Mouse (Mus musculus) left cerebral cortex, postnatal 14 days (tissue): ENCODE results near the gene Spats2l. TPM values are rescaled to one million over a fixed set of nuclear protein-coding genes. Genes with fewer than 3 reads are reported as not detected.

Source experiments
- DNase-seq, 2 experiments: peaks; one replicate each; pipeline ENCODE4 v3.0.0; 2021 to 2022; ENCODE audit warnings: low spot score in 2 of 2, mixed read lengths in 1 of 2
- intact Hi-C: fragments of 180-260 bp; cut with DNase I; formaldehyde crosslinking; loops from one replicate; pipeline ENCODE4 v1.15.1; 2025
- total RNA-seq, 2 experiments: library from RNA; stranded (reverse); gene quantifications; 2 replicates each; pipeline ENCODE4 v1.2.3; 2021

Spats2l gene
- total RNA-seq, 2 experiments from 2014 or later: 55.1 to 60.1 TPM

GRCm38 (mm10) chr1:57949195-57949594 is 175.2 kb downstream of the Spats2l start:
- intact Hi-C loops: loop anchor here (1.0 to 10.0 kb wide), 2 partner anchors 9 to 174 kb away; partner anchors contain the start of gene Spats2l
- peak; percentile 19 to 24 for DNase-seq

GRCm38 (mm10) chr1:57949716-57950115 is 175.8 kb downstream of the Spats2l start:
- intact Hi-C loops: loop anchor here (1.0 to 10.0 kb wide), 3 partner anchors 9 to 521 kb away; partner anchors contain the start of gene Spats2l
- no peak for DNase-seq

GRCm38 (mm10) chr1:57952509-57952908 is 178.5 kb downstream of the Spats2l start:
- intact Hi-C loops: no loop called here
- no peak for DNase-seq

- intact Hi-C loops: no loop called here
- no peak for DNase-seq
Observed at GRCm38 (mm10) chr1:57953586-57954375, 179.8 kb downstream of the Spats2l start.

GRCm38 (mm10) chr1:57954376-57954765 is 180.4 kb downstream of the Spats2l start:
- no peak for DNase-seq
- intact Hi-C loops: no loop called here

- no peak for DNase-seq
- intact Hi-C loops: no loop called here
Observed at GRCm38 (mm10) chr1:57955774-57956173, 181.8 kb downstream of the Spats2l start.

GRCm38 (mm10) chr1:57969327-57970271 is 195.6 kb downstream of the Spats2l start:
- DNase-seq: peak; percentile 96 to 97
- intact Hi-C loops: loop anchor here (10.0 kb wide), 1 partner anchor 325 kb away; no protein-coding TSS in a partner anchor

- intact Hi-C loops: no loop called here
- DNase-seq: no peak
Observed at GRCm38 (mm10) chr1:57971588-57971987, 197.6 kb downstream of the Spats2l start.

- no peak for DNase-seq
- intact Hi-C loops: no loop called here
Observed at GRCm38 (mm10) chr1:57976860-57977259, 202.9 kb downstream of the Spats2l start.

GRCm38 (mm10) chr1:57989052-57989600 is 215.2 kb downstream of the Spats2l start:
- no peak for DNase-seq
- intact Hi-C loops: no loop called here

GRCm38 (mm10) chr1:57991277-57991676 is 217.3 kb downstream of the Spats2l start:
- intact Hi-C loops: no loop called here
- no peak for DNase-seq

- DNase-seq: peak; percentile 90 to 93
- intact Hi-C loops: no loop called here
Observed at GRCm38 (mm10) chr1:57995432-57996132, 221.6 kb downstream of the Spats2l start, which contains the start of gene Sgo2a. TSS of gene Sgo2a (plus strand) at chr1:57995971.

- intact Hi-C loops: no loop called here
- no peak for DNase-seq
Observed at GRCm38 (mm10) chr1:57996133-57996615, 222.2 kb downstream of the Spats2l start.

Other genes with a start within 250 kb of the Spats2l start
- gene Sgo2a, start 221.8 kb downstream of the Spats2l start, total RNA-seq: under 1 TPM; 0.46 to 0.78 TPM
- gene Kctd18, start 244.8 kb downstream of the Spats2l start, total RNA-seq: 10 to 100 TPM; 14.8 to 17.1 TPM